Mouse (Mus musculus) liver, embryonic 14.5 days (tissue): Measurements from ENCODE around the gene Gcnt4. TPM values are rescaled to one million over a fixed set of nuclear protein-coding genes. Genes with fewer than 3 reads are reported as not detected.

ENCODE experiments used
- ATAC-seq: fragments of 200-750 bp; cut with Nextera tagmentation; 2 replicates; pipeline ENCODE4 v1.8.0; 2017; ENCODE audit warnings: moderate number of reproducible peaks, mild to moderate bottlenecking, moderate library complexity; ENCODE audit not compliant: insufficient read depth
- DNase-seq, 3 experiments: peaks; one replicate each; pipeline ENCODE4 v3.0.0-alpha.2; 2012 to 2013; ENCODE audit warnings: low read depth in 3 of 3, low spot score in 3 of 3
- H3K27ac ChIP-seq: fragments of 300-500 bp; sonication (generic); 2 replicates; pipeline ENCODE4 v1.5.1; 2014; ENCODE audit warnings: moderate library complexity, mild to moderate bottlenecking, control low read depth, inconsistent platforms
- H3K27me3 ChIP-seq: fragments of 300-500 bp; sonication (generic); 2 replicates; pipeline ENCODE4 v1.6.1; 2014; ENCODE audit warnings: mild to moderate bottlenecking, low read length, moderate library complexity; ENCODE audit not compliant: control insufficient read depth, insufficient read depth
- H3K36me3 ChIP-seq: fragments of 300-500 bp; sonication (generic); replicated peaks from 2 replicates; pipeline ENCODE4 v1.6.1; 2014; ENCODE audit warnings: low read depth; ENCODE audit not compliant: control insufficient read depth, insufficient read depth
- H3K4me1 ChIP-seq, 2 experiments: fragments of 200-500 bp in 1 of 2; fragments of 300-500 bp in 1 of 2; sonication (generic) in 1 of 2; replicated peaks; 2 replicates each; pipeline ENCODE4 v1.6.1; 2012 to 2014; ENCODE audit warnings: antibody characterized with exemption in 1 of 2, inconsistent platforms in 1 of 2, low read length in 1 of 2; ENCODE audit not compliant: control insufficient read depth in 2 of 2, insufficient read depth in 2 of 2
- H3K4me2 ChIP-seq: fragments of 300-500 bp; sonication (generic); 2 replicates; pipeline ENCODE4 v1.6.1; 2014; ENCODE audit warnings: low read depth, mild to moderate bottlenecking, control low read depth, moderate library complexity
- H3K4me3 ChIP-seq, 2 experiments: fragments of 200-500 bp in 1 of 2; fragments of 300-500 bp in 1 of 2; sonication (generic) in 1 of 2; 2 replicates each; pipeline ENCODE4 v1.5.1; 2012 to 2014; ENCODE audit warnings: low read depth in 2 of 2, low read length in 2 of 2, mild to moderate bottlenecking in 2 of 2, control low read depth in 1 of 2, inconsistent platforms in 1 of 2, moderate library complexity in 1 of 2; ENCODE audit not compliant: insufficient read depth in 1 of 2
- H3K9ac ChIP-seq: fragments of 300-500 bp; sonication (generic); replicated peaks from 2 replicates; pipeline ENCODE4 v1.6.1; 2014; ENCODE audit warnings: mild to moderate bottlenecking, control low read depth, moderate library complexity
- H3K9me3 ChIP-seq: fragments of 300-500 bp; sonication (generic); 2 replicates; pipeline ENCODE4 v1.6.1; 2016; ENCODE audit warnings: low read length, mixed read lengths; ENCODE audit not compliant: control insufficient read depth
- CTCF ChIP-seq: IDR thresholded peaks from 2 replicates; pipeline ENCODE4 v1.5.1; 2016; ENCODE audit warnings: antibody characterized with exemption, low read depth, control low read depth
- EP300 ChIP-seq: IDR thresholded peaks from 2 replicates; pipeline ENCODE4 v1.6.1; 2016; ENCODE audit warnings: antibody characterized with exemption, low read depth
- WGBS: fragments of 180-500 bp; shearing (Covaris S2); extraction: QIAGEN DNeasy Blood & Tissue Kit; methylation state at CpG from one replicate; pipeline ENCODE4 v1.1.7; 2014; ENCODE audit not compliant: insufficient replicate concordance; 5-methylcytosine and 5-hydroxymethylcytosine counted together
- polyA plus RNA-seq, 2 experiments: library from polyadenylated mRNA; depleted of rRNA in 1 of 2; stranded (reverse) in 1 of 2; unstranded in 1 of 2; fragments of >200 nt; fragmentation: Nextera tagmentation in 1 of 2; extraction: Ambion mirVana in 1 of 2; gene quantifications; 2 replicates each; pipeline versions ENCODE4 v1.2.1 to v1.2.3; 2012 to 2014

Gene Gcnt4
- polyA plus RNA-seq, 2 experiments, result 0.29 to 0.86 TPM

- Histone ChIP-seq H3K9me3 (no peaks in the 10 kb centered on the region), H3K4me3 (no peak overlapping the region; a peak in 1 of 4 replicates), H3K9ac (no peak overlapping the region), H3K4me1 (no peaks in the 10 kb centered on the region), H3K36me3 (no peaks in the 10 kb centered on the region), H3K27me3 (peaks cover 33% of the 10 kb centered on the region), H3K4me2 (peak overlapping the region; percentile 68), H3K27ac (no peak overlapping the region)
- no peak for DNase-seq
- WGBS, result 39% methylated on average over 10 of the region's 10 CpGs
- TF ChIP-seq EP300 (no peak), CTCF (no peak)
- ATAC-seq, result no peak
Observed at GRCm38 (mm10) chr13:96925991-96926725, 1.7 kb downstream of the Gcnt4 start.

GRCm38 (mm10) chr13:96927781-96928180 is 3.3 kb downstream of the Gcnt4 start:
- 67% methylated on average over 1 of the region's 1 CpGs for WGBS
- TF ChIP-seq CTCF, result no peak
- TF ChIP-seq EP300, result no peak
- no peak overlapping the region for H3K27ac ChIP-seq
- ATAC-seq (no peak), DNase-seq (no peak)
- no peaks in the 10 kb centered on the region for H3K4me1 ChIP-seq
- peaks cover 33% of the 10 kb centered on the region for H3K27me3 ChIP-seq
- H3K4me3 ChIP-seq, result no peak overlapping the region
- H3K36me3 ChIP-seq, result no peaks in the 10 kb centered on the region
- H3K9ac ChIP-seq, result no peak overlapping the region
- H3K4me2 ChIP-seq, result no peak overlapping the region
- H3K9me3 ChIP-seq, result no peaks in the 10 kb centered on the region

DNA sequence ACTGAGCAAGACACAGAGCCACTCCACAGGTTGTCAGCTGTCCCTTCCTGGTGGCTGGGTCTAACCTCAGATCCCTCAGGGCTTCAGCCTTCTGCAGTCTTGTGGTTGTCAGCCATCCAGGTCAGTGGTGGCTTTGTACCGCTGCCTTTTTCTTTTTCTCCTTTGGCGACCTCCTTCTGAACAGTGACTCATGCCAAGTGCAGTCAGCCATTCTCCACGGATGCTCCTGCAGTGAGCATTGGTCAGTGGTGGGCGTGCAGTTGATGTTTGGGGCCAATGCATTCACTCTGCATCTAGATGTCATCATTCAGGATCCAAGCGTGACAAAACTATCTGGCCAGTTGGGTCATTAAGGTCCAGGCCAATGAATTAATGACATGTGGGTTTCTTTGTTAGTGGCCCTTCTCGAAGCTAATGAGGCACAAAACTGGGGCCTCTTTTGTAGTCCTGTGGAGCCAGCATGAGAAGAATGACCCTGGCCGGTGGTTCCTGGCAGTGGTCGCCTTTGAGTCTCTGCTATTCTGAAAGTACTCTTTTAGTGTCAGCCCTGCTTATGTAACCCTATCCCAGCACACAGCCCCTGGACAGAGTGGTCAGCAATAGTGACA is 4.0 kb downstream of the Gcnt4 start:
- Histone ChIP-seq H3K4me1 (no peaks in the 10 kb centered on the region), H3K4me2 (no peak overlapping the region), H3K9me3 (no peaks in the 10 kb centered on the region), H3K9ac (no peak overlapping the region), H3K27me3 (peaks cover 33% of the 10 kb centered on the region), H3K4me3 (no peak overlapping the region), H3K27ac (no peak overlapping the region), H3K36me3 (no peaks in the 10 kb centered on the region)
- DNase-seq (no peak), ATAC-seq (no peak)
- 48% methylated on average over 8 of the region's 8 CpGs for WGBS
- TF ChIP-seq CTCF (no peak), EP300 (no peak)

- H3K27me3 ChIP-seq, result no peaks in the 10 kb centered on the region
- H3K9me3 ChIP-seq, result no peaks in the 10 kb centered on the region
- no peak for DNase-seq
- TF ChIP-seq CTCF (no peak), EP300 (no peak)
- H3K27ac ChIP-seq, result no peak overlapping the region
- no peak overlapping the region for H3K4me2 ChIP-seq
- no peaks in the 10 kb centered on the region for H3K36me3 ChIP-seq
- H3K4me1 ChIP-seq, result 0 out of 4 replicates have a peak, but pooled peaks cover 0 to 2% of the 10 kb centered on the region in 2 experiments
- no peak overlapping the region for H3K9ac ChIP-seq
- H3K4me3 ChIP-seq, result no peak overlapping the region
- ATAC-seq, result no peak
- 62% methylated on average over 5 of the region's 5 CpGs for WGBS
Observed at GRCm38 (mm10) chr13:96932745-96933144, 8.3 kb downstream of the Gcnt4 start.

DNA sequence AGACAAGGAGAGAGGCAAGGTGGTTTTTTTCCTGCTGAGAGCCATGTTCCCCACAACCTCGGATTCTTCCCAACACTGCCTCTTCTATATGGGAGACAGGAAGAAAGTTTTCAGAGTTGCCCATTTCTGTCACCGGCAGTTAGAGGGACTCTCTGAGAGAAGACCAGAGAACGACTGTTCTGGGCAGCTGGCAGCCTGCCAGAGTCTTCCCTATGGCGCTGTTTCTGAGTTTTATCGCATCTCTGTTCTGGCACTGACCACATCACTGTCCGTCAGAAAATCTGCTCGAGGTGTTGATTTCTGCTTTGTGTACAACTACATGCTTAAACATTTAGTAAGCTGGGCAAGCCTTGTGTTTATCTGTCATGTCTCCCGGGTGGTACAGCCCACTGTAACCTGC is 8.9 kb downstream of the Gcnt4 start:
- Histone ChIP-seq H3K27me3 (no peaks in the 10 kb centered on the region), H3K27ac (no peak overlapping the region), H3K36me3 (no peaks in the 10 kb centered on the region), H3K4me2 (no peak overlapping the region), H3K9ac (no peak overlapping the region), H3K4me3 (no peak overlapping the region), H3K4me1 (0 out of 4 replicates have a peak, but pooled peaks cover 0 to 2% of the 10 kb centered on the region in 2 experiments), H3K9me3 (no peaks in the 10 kb centered on the region)
- no peak for ATAC-seq
- TF ChIP-seq EP300, result no peak
- DNase-seq, result no peak
- WGBS, result 51% methylated on average over 8 of the region's 8 CpGs
